Mouse (Mus musculus) hindbrain, embryonic 13.5 days (tissue): Measurements from ENCODE around the gene Chchd6. TPM values are rescaled to one million over a fixed set of nuclear protein-coding genes. Genes with fewer than 3 reads are reported as not detected.

Source experiments
- ATAC-seq: fragments of 200-750 bp; cut with Nextera tagmentation; 2 replicates; pipeline ENCODE4 v1.8.0; 2017; ENCODE audit warnings: moderate TSS enrichment; ENCODE audit not compliant: low FRiP score
- H3K27ac ChIP-seq: fragments of 300-500 bp; sonication (generic); 2 replicates; pipeline ENCODE4 v1.5.1; 2015; ENCODE audit warnings: inconsistent platforms, mild to moderate bottlenecking, moderate library complexity
- H3K27me3 ChIP-seq: fragments of 300-500 bp; sonication (generic); 2 replicates; pipeline ENCODE4 v1.6.1; 2015; ENCODE audit warnings: mild to moderate bottlenecking, inconsistent platforms
- H3K36me3 ChIP-seq: fragments of 300-500 bp; sonication (generic); 2 replicates; pipeline ENCODE4 v1.6.1; 2015; ENCODE audit warnings: mild to moderate bottlenecking, inconsistent platforms
- H3K4me1 ChIP-seq: fragments of 300-500 bp; sonication (generic); replicated peaks from 2 replicates; pipeline ENCODE4 v1.6.1; 2015; ENCODE audit warnings: inconsistent platforms
- H3K4me2 ChIP-seq: fragments of 300-500 bp; sonication (generic); 2 replicates; pipeline ENCODE4 v1.6.1; 2015; ENCODE audit warnings: inconsistent platforms, mild to moderate bottlenecking, moderate library complexity
- H3K4me3 ChIP-seq: fragments of 300-500 bp; sonication (generic); 2 replicates; pipeline ENCODE4 v1.5.1; 2015; ENCODE audit warnings: mild to moderate bottlenecking, inconsistent platforms
- H3K9ac ChIP-seq: fragments of 300-500 bp; sonication (generic); 2 replicates; pipeline ENCODE4 v1.6.1; 2015; ENCODE audit warnings: mild to moderate bottlenecking, inconsistent platforms
- H3K9me3 ChIP-seq: fragments of 300-500 bp; sonication (generic); 2 replicates; pipeline ENCODE4 v1.6.1; 2016; ENCODE audit warnings: inconsistent platforms
- WGBS: fragments of 180-500 bp; shearing (Covaris S2); methylation state at CpG from one replicate; pipeline ENCODE4 v1.1.7; 2015; 5-methylcytosine and 5-hydroxymethylcytosine counted together
- polyA plus RNA-seq: library from polyadenylated mRNA; unstranded; fragments of >200 nt; fragmentation: Nextera tagmentation; extraction: Ambion mirVana; gene quantifications from 2 replicates; pipeline ENCODE4 v1.2.1, GENCODE M21; 2015

Gene Chchd6
- polyA plus RNA-seq, 1 experiment from 2014 or later, result 126 TPM

- WGBS, result 91% methylated on average over 6 of the region's 6 CpGs
- Histone ChIP-seq H3K9me3 (no peaks in the 10 kb centered on the region), H3K4me2 (no peak overlapping the region), H3K27ac (no peak overlapping the region), H3K36me3 (0 out of 2 replicates have a peak, but pooled peaks cover 6% of the 10 kb centered on the region), H3K27me3 (peaks cover 3% of the 10 kb centered on the region; the same call in 1 of the 2 replicates), H3K4me1 (peaks cover 19% of the 10 kb centered on the region), H3K4me3 (no peak overlapping the region), H3K9ac (peak overlapping the region; percentile 43; the same call in 1 of the 2 replicates)
- no peak for ATAC-seq
Observed at GRCm38 (mm10) chr6:89552321-89553011, 43.0 kb downstream of the Chchd6 start.

- 74% methylated on average over 3 of the region's 3 CpGs for WGBS
- no peak for ATAC-seq
Observed at GRCm38 (mm10) chr6:89549157-89549556, 46.3 kb downstream of the Chchd6 start.

GRCm38 (mm10) chr6:89547951-89548350, 47.5 kb downstream of the Chchd6 start:
- H3K4me1 ChIP-seq, result peaks cover 15% of the 10 kb centered on the region

More at GRCm38 (mm10) chr6:89549157-89549556, 46.3 kb downstream of the Chchd6 start:
- no peak overlapping the region for H3K9ac ChIP-seq
- no peak overlapping the region for H3K27ac ChIP-seq
- peaks cover 19% of the 10 kb centered on the region for H3K4me1 ChIP-seq
- no peaks in the 10 kb centered on the region; the same call in 1 of the 2 replicates for H3K27me3 ChIP-seq
- H3K9me3 ChIP-seq, result no peaks in the 10 kb centered on the region
- no peaks in the 10 kb centered on the region for H3K36me3 ChIP-seq
- H3K4me2 ChIP-seq, result no peak overlapping the region
- no peak overlapping the region for H3K4me3 ChIP-seq

DNA sequence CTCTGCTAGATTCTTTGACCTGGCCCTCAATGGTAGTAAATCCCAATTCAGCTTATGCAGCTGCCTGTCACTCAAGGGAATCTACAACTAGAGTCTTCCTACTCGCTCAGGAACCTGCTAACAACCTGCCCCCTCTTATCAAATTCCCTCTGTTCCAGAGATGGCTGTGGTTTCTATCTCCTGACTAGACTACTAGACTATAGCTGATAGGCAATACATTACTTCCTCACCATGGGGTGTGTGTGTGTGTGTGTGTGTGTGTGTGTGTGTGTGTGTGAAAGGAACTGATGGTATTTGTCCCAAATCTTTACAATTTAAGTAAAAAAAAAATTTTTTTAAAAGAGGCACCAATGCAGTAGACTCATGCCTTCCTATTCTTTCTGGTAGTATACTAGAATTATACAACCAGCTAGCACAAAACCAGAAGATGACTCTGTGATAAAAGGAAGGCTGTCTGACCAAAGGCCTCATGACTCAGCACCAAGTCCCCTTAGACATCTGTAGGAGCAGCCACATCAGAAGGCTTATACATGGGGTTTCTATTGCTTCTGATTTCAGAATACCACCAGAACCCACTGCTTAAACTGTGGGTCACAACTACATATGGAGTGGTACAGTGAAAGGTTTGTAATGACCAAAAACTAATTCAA, 57.2 kb downstream of the Chchd6 start:
- WGBS, result 90% methylated on average over 1 of the region's 1 CpGs
- no peaks in the 10 kb centered on the region for H3K9me3 ChIP-seq
- no peaks in the 10 kb centered on the region for H3K4me1 ChIP-seq
- H3K36me3 ChIP-seq, result no peaks in the 10 kb centered on the region
- H3K9ac ChIP-seq, result no peak overlapping the region
- no peaks in the 10 kb centered on the region for H3K27me3 ChIP-seq
- H3K4me2 ChIP-seq, result no peak overlapping the region
- H3K27ac ChIP-seq, result no peak overlapping the region
- no peak overlapping the region for H3K4me3 ChIP-seq
- ATAC-seq, result no peak

More at GRCm38 (mm10) chr6:89547951-89548350, 47.5 kb downstream of the Chchd6 start:
- H3K9ac ChIP-seq, result no peak overlapping the region
- no peaks in the 10 kb centered on the region for H3K36me3 ChIP-seq
- 92% methylated on average over 3 of the region's 3 CpGs for WGBS
- H3K27me3 ChIP-seq, result no peaks in the 10 kb centered on the region
- no peak overlapping the region for H3K4me2 ChIP-seq
- no peak overlapping the region for H3K4me3 ChIP-seq
- H3K9me3 ChIP-seq, result no peaks in the 10 kb centered on the region
- ATAC-seq, result no peak
- H3K27ac ChIP-seq, result no peak overlapping the region

GRCm38 (mm10) chr6:89535626-89536225, 59.7 kb downstream of the Chchd6 start:
- H3K27me3 ChIP-seq, result no peaks in the 10 kb centered on the region
- H3K9ac ChIP-seq, result no peak overlapping the region
- 67% methylated on average over 1 of the region's 1 CpGs for WGBS
- no peaks in the 10 kb centered on the region for H3K36me3 ChIP-seq
- no peaks in the 10 kb centered on the region for H3K4me1 ChIP-seq
- no peaks in the 10 kb centered on the region for H3K9me3 ChIP-seq
- H3K4me2 ChIP-seq, result no peak overlapping the region
- ATAC-seq, result no peak
- H3K4me3 ChIP-seq, result no peak overlapping the region
- H3K27ac ChIP-seq, result no peak overlapping the region

DNA sequence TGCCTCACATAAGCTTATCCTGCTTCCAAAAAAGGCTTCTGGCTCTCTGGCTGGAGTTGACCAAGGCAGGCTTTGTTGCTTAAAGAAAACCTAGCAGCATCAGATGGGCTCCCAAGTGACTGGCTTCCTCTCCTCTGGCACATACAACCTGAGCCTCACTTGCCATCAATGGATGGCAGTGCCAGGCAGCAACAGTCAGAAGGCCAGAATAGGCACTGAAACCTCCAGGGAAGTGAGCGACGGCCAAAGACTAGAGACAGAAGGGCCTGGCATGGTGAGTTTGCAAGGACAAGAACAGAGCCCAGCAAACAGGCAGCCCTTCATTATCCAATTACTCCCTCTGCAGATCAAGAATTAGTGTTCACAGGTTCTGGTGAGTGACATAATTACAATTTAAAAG, 70.7 kb downstream of the Chchd6 start:
- Histone ChIP-seq H3K9ac (no peak overlapping the region), H3K4me2 (no peak overlapping the region), H3K27ac (no peak overlapping the region), H3K36me3 (no peaks in the 10 kb centered on the region), H3K9me3 (no peaks in the 10 kb centered on the region), H3K4me3 (no peak overlapping the region), H3K4me1 (0 out of 2 replicates have a peak, but pooled peaks cover 3% of the 10 kb centered on the region), H3K27me3 (no peaks in the 10 kb centered on the region)
- no peak for ATAC-seq
- WGBS, result 64% methylated on average over 2 of the region's 2 CpGs

DNA sequence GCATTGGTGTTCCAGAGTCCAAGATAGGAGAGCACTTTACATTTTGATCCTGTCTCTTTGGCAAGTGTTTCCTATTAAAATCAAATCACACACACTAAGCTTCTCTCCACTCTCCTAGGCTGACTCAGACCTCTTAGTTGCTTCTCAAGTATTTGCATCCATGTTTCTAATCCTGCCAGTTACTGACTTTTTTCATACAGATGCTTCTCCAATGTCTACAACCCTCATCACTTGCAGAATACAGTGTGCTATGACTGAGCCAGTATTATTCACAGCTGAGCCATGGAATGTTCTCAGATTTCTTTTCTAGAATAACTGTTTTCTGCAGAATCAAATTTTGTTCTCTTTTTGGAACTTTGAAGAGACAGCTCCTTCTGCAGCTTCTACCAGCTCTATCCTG, 85.3 kb downstream of the Chchd6 start:
- no peak overlapping the region for H3K4me3 ChIP-seq
- H3K9ac ChIP-seq, result no peak overlapping the region
- ATAC-seq, result no peak
- H3K27ac ChIP-seq, result no peak overlapping the region
- H3K27me3 ChIP-seq, result no peaks in the 10 kb centered on the region
- H3K9me3 ChIP-seq, result no peaks in the 10 kb centered on the region
- H3K36me3 ChIP-seq, result no peaks in the 10 kb centered on the region
- H3K4me1 ChIP-seq, result peaks cover 11% of the 10 kb centered on the region; the same call in 1 of the 2 replicates
- H3K4me2 ChIP-seq, result no peak overlapping the region

DNA sequence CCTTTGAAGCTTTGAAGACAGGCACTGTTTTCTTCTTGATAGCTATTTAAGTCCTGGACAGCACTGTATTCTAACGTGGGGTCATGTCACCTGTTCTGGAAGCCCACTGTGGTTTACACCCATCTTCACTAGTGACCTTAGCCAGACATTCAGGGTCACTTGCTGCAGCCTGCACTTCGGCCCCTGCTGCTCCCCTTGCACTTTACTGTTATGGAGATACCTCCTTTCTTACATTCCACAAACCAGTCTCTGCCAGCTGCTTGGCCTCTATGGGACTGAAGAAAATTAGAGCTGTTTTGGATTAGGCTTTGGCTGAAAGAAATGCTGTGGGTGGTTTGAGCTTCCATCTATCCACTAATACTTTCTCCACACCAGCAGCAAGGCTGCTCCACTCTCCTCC, 86.7 kb downstream of the Chchd6 start:
- Histone ChIP-seq H3K27me3 (no peaks in the 10 kb centered on the region), H3K27ac (no peak overlapping the region), H3K4me2 (no peak overlapping the region), H3K36me3 (no peaks in the 10 kb centered on the region), H3K4me1 (peaks cover 11% of the 10 kb centered on the region; the same call in 1 of the 2 replicates), H3K4me3 (no peak overlapping the region), H3K9ac (no peak overlapping the region), H3K9me3 (no peaks in the 10 kb centered on the region)
- no peak for ATAC-seq
- WGBS, result 54% methylated on average over 2 of the region's 2 CpGs

- ATAC-seq, result no peak
Observed at GRCm38 (mm10) chr6:89508263-89508662, 87.2 kb downstream of the Chchd6 start.

GRCm38 (mm10) chr6:89499961-89500360, 95.5 kb downstream of the Chchd6 start:
- Histone ChIP-seq H3K36me3 (no peaks in the 10 kb centered on the region), H3K27me3 (no peaks in the 10 kb centered on the region), H3K27ac (no peak overlapping the region), H3K9me3 (no peaks in the 10 kb centered on the region), H3K4me3 (no peak overlapping the region), H3K4me1 (peaks cover 15% of the 10 kb centered on the region), H3K9ac (no peak overlapping the region), H3K4me2 (no peak overlapping the region)
- 96% methylated on average over 1 of the region's 1 CpGs for WGBS
- no peak for ATAC-seq

More at GRCm38 (mm10) chr6:89508263-89508662, 87.2 kb downstream of the Chchd6 start:
- Histone ChIP-seq H3K4me1 (peaks cover 11% of the 10 kb centered on the region; the same call in 1 of the 2 replicates), H3K27ac (no peak overlapping the region; the same call in 1 of the 2 replicates), H3K4me2 (no peak overlapping the region), H3K36me3 (no peaks in the 10 kb centered on the region), H3K27me3 (no peaks in the 10 kb centered on the region), H3K9ac (no peak overlapping the region), H3K4me3 (no peak overlapping the region), H3K9me3 (no peaks in the 10 kb centered on the region)

GRCm38 (mm10) chr6:89498764-89499516, 96.5 kb downstream of the Chchd6 start:
- H3K27me3 ChIP-seq, result no peaks in the 10 kb centered on the region
- no peak overlapping the region for H3K4me2 ChIP-seq
- WGBS, result 58% methylated on average over 6 of the region's 6 CpGs
- no peak for ATAC-seq
- H3K4me3 ChIP-seq, result no peak overlapping the region
- no peak overlapping the region for H3K27ac ChIP-seq
- no peaks in the 10 kb centered on the region for H3K36me3 ChIP-seq
- H3K4me1 ChIP-seq, result peaks cover 15% of the 10 kb centered on the region
- H3K9me3 ChIP-seq, result no peaks in the 10 kb centered on the region
- no peak overlapping the region for H3K9ac ChIP-seq

- Histone ChIP-seq H3K9me3 (no peaks in the 10 kb centered on the region), H3K27ac (no peak overlapping the region), H3K9ac (no peak overlapping the region), H3K4me2 (no peak overlapping the region), H3K4me3 (no peak overlapping the region), H3K36me3 (no peaks in the 10 kb centered on the region), H3K27me3 (no peaks in the 10 kb centered on the region), H3K4me1 (peaks cover 15% of the 10 kb centered on the region)
- no peak for ATAC-seq
- 100% methylated on average over 1 of the region's 1 CpGs for WGBS
Observed at GRCm38 (mm10) chr6:89496916-89497315, 98.5 kb downstream of the Chchd6 start.
